Mouse (Mus musculus): ENCODE results near the gene Ap1m1. TPM values are rescaled to one million over a fixed set of nuclear protein-coding genes. Genes with fewer than 3 reads are reported as not detected.

Ap1m1 gene
- total and polyA plus RNA-seq, 3 experiments: 39.4 to 93.8 (median 49.8) TPM

- ATAC-seq (ENCODE audit: extremely low read depth, insufficient number of reproducible peaks, low FRiP score, poor library complexity, severe bottlenecking) (no peak), DNase-seq (ENCODE audit: low spot score) (peak; percentile 66)
- Histone ChIP-seq H3K4me3 (ENCODE audit: low read depth, low read length) (no peak overlapping the region), H3K4me1 (ENCODE audit: insufficient read depth, low read depth, low read length) (peaks cover 89% of the 10 kb centered on the region), H3K27me3 (ENCODE audit: insufficient read depth, low read length) (peaks cover 2% of the 10 kb centered on the region; the same call in 1 of the 2 replicates), H3K36me3 (replicated peaks) (no peaks in the 10 kb centered on the region), H3K9me3 (replicated peaks) (peaks cover 4% of the 10 kb centered on the region)
- TF ChIP-seq CTCF (IDR thresholded peaks at IDR 0.05; ENCODE audit: low read depth, low read length) (peak; percentile 52; the same call in 1 of the 2 replicates), TAL1 (conservative IDR thresholded peaks at IDR 0.05; ENCODE audit: low read depth, low read length) (no peak)
These were observed 32.5 kb downstream of the Ap1m1 start for GRCm38 (mm10) chr8:72272361-72272760.

GRCm38 (mm10) chr8:72273111-72273770 is 33.4 kb downstream of the Ap1m1 start:
- Histone ChIP-seq H3K9me3 (replicated peaks) (peaks cover under 1% of the 10 kb centered on the region), H3K27me3 (ENCODE audit: insufficient read depth, low read length) (peaks cover 2% of the 10 kb centered on the region; the same call in 1 of the 2 replicates), H3K4me1 (ENCODE audit: insufficient read depth, low read depth, low read length) (peaks cover 85% of the 10 kb centered on the region), H3K4me3 (ENCODE audit: low read depth, low read length) (no peak overlapping the region), H3K36me3 (replicated peaks) (no peaks in the 10 kb centered on the region)
- DNase-seq (ENCODE audit: low spot score): no peak
- no peak for ATAC-seq (ENCODE audit: extremely low read depth, insufficient number of reproducible peaks, low FRiP score, poor library complexity, severe bottlenecking)
- TF ChIP-seq GATA2 (IDR thresholded peaks at IDR 0.05; ENCODE audit: borderline replicate concordance, low read depth, low read length) (no peak), TAL1 (conservative IDR thresholded peaks at IDR 0.05; ENCODE audit: low read depth, low read length) (no peak), CTCF (IDR thresholded peaks at IDR 0.05; ENCODE audit: low read depth, low read length) (no peak), POLR2AphosphoS5 (IDR thresholded peaks at IDR 0.05; ENCODE audit: insufficient replicate concordance, low read depth, low read length) (no peak), GATA1 (IDR thresholded peaks at IDR 0.05; ENCODE audit: borderline replicate concordance, low read length) (no peak)

- DNase-seq (ENCODE audit: low spot score) (no peak), ATAC-seq (ENCODE audit: extremely low read depth, insufficient number of reproducible peaks, low FRiP score, poor library complexity, severe bottlenecking) (no peak)
- no peaks in the 10 kb centered on the region for H3K36me3 ChIP-seq (replicated peaks)
- H3K27me3 ChIP-seq (ENCODE audit: insufficient read depth, low read length): peaks cover 2% of the 10 kb centered on the region; the same call in 1 of the 2 replicates
- TF ChIP-seq CTCF (IDR thresholded peaks at IDR 0.05; ENCODE audit: low read depth, low read length): no peak
- no peak overlapping the region for H3K4me3 ChIP-seq (ENCODE audit: low read depth, low read length)
- H3K4me1 ChIP-seq (ENCODE audit: insufficient read depth, low read depth, low read length): peaks cover 83% of the 10 kb centered on the region
- no peaks in the 10 kb centered on the region; the same call in 1 of the 2 replicates for H3K9me3 ChIP-seq (replicated peaks)
These were observed 34.0 kb downstream of the Ap1m1 start for GRCm38 (mm10) chr8:72273807-72274206.

- Histone ChIP-seq H3K27me3 (ENCODE audit: insufficient read depth, low read length) (peaks cover 11% of the 10 kb centered on the region), H3K4me3 (ENCODE audit: low read depth, low read length) (peak overlapping the region; percentile 39; the same call in 1 of the 2 replicates), H3K4me1 (ENCODE audit: insufficient read depth, low read depth, low read length) (peaks cover 65% of the 10 kb centered on the region), H3K36me3 (replicated peaks) (no peaks in the 10 kb centered on the region), H3K9me3 (replicated peaks) (no peaks in the 10 kb centered on the region; the same call in 1 of the 2 replicates)
- no peak for TF ChIP-seq POLR2AphosphoS5 (IDR thresholded peaks at IDR 0.05; ENCODE audit: insufficient replicate concordance, low read depth, low read length)
- peak; percentile 85 for TF ChIP-seq TAL1 (conservative IDR thresholded peaks at IDR 0.05; ENCODE audit: low read depth, low read length)
- DNase-seq (ENCODE audit: low spot score) (peak; percentile 83), ATAC-seq (ENCODE audit: extremely low read depth, insufficient number of reproducible peaks, low FRiP score, poor library complexity, severe bottlenecking) (peak; percentile 86)
These were observed 37.4 kb downstream of the Ap1m1 start for GRCm38 (mm10) chr8:72277244-72277643.

GRCm38 (mm10) chr8:72279151-72279550 is 39.3 kb downstream of the Ap1m1 start:
- Histone ChIP-seq H3K9me3 (replicated peaks) (no peaks in the 10 kb centered on the region), H3K27me3 (ENCODE audit: insufficient read depth, low read length) (peaks cover 13% of the 10 kb centered on the region), H3K36me3 (replicated peaks) (no peaks in the 10 kb centered on the region), H3K4me3 (ENCODE audit: low read depth, low read length) (no peak overlapping the region), H3K4me1 (ENCODE audit: insufficient read depth, low read depth, low read length) (peaks cover 58% of the 10 kb centered on the region)
- ATAC-seq (ENCODE audit: extremely low read depth, insufficient number of reproducible peaks, low FRiP score, poor library complexity, severe bottlenecking) (no peak), DNase-seq (ENCODE audit: low spot score) (no peak)
- no peak for TF ChIP-seq GATA1 (IDR thresholded peaks at IDR 0.05; ENCODE audit: borderline replicate concordance, low read length)
- no peak for TF ChIP-seq TAL1 (conservative IDR thresholded peaks at IDR 0.05; ENCODE audit: low read depth, low read length)
- no peak for TF ChIP-seq CTCF (IDR thresholded peaks at IDR 0.05; ENCODE audit: low read depth, low read length)
- TF ChIP-seq GATA2 (IDR thresholded peaks at IDR 0.05; ENCODE audit: borderline replicate concordance, low read depth, low read length): no peak
- TF ChIP-seq POLR2AphosphoS5 (IDR thresholded peaks at IDR 0.05; ENCODE audit: insufficient replicate concordance, low read depth, low read length): no peak

GRCm38 (mm10) chr8:72281634-72282033 is 41.8 kb downstream of the Ap1m1 start:
- ATAC-seq (ENCODE audit: extremely low read depth, insufficient number of reproducible peaks, low FRiP score, poor library complexity, severe bottlenecking): no peak
- H3K4me3 ChIP-seq (ENCODE audit: low read depth, low read length): no peak overlapping the region
- H3K27me3 ChIP-seq (ENCODE audit: insufficient read depth, low read length): peaks cover 11% of the 10 kb centered on the region
- H3K4me1 ChIP-seq (ENCODE audit: insufficient read depth, low read depth, low read length): peaks cover 62% of the 10 kb centered on the region
- no peak for TF ChIP-seq TAL1 (conservative IDR thresholded peaks at IDR 0.05; ENCODE audit: low read depth, low read length)
- no peak for TF ChIP-seq GATA1 (IDR thresholded peaks at IDR 0.05; ENCODE audit: borderline replicate concordance, low read length)
- no peak for TF ChIP-seq POLR2AphosphoS5 (IDR thresholded peaks at IDR 0.05; ENCODE audit: insufficient replicate concordance, low read depth, low read length)
- TF ChIP-seq GATA2 (IDR thresholded peaks at IDR 0.05; ENCODE audit: borderline replicate concordance, low read depth, low read length): no peak
- TF ChIP-seq CTCF (IDR thresholded peaks at IDR 0.05; ENCODE audit: low read depth, low read length): no peak
- no peak for DNase-seq (ENCODE audit: low spot score)
- no peaks in the 10 kb centered on the region for H3K36me3 ChIP-seq (replicated peaks)
- no peaks in the 10 kb centered on the region for H3K9me3 ChIP-seq (replicated peaks)

- H3K9me3 ChIP-seq (replicated peaks): no peaks in the 10 kb centered on the region
- H3K27me3 ChIP-seq (ENCODE audit: insufficient read depth, low read length): peaks cover 13% of the 10 kb centered on the region
- H3K4me3 ChIP-seq (ENCODE audit: low read depth, low read length): peak overlapping the region; percentile 33; the same call in 1 of the 2 replicates
- H3K36me3 ChIP-seq (replicated peaks): no peaks in the 10 kb centered on the region
- DNase-seq (ENCODE audit: low spot score): peak; percentile 63
- TF ChIP-seq TAL1 (conservative IDR thresholded peaks at IDR 0.05; ENCODE audit: low read depth, low read length): no peak
- no peak for TF ChIP-seq GATA2 (IDR thresholded peaks at IDR 0.05; ENCODE audit: borderline replicate concordance, low read depth, low read length)
- TF ChIP-seq POLR2AphosphoS5 (IDR thresholded peaks at IDR 0.05; ENCODE audit: insufficient replicate concordance, low read depth, low read length): no peak
- TF ChIP-seq GATA1 (IDR thresholded peaks at IDR 0.05; ENCODE audit: borderline replicate concordance, low read length): no peak
- TF ChIP-seq CTCF (IDR thresholded peaks at IDR 0.05; ENCODE audit: low read depth, low read length): no peak
- ATAC-seq (ENCODE audit: extremely low read depth, insufficient number of reproducible peaks, low FRiP score, poor library complexity, severe bottlenecking): peak; percentile 57
- H3K4me1 ChIP-seq (ENCODE audit: insufficient read depth, low read depth, low read length): peaks cover 42% of the 10 kb centered on the region
These were observed 45.5 kb downstream of the Ap1m1 start for GRCm38 (mm10) chr8:72285285-72285684.

Measured in G1E (cell line).